Mouse (Mus musculus) Muller cell, postnatal 12 days (primary cell): ENCODE results near the gene Ccpg1.

ENCODE experiments used
- DNase-seq: peaks from one replicate; pipeline ENCODE4 v3.0.0-alpha.2; 2015; ENCODE audit errors: inconsistent ontology term

The Ccpg1 gene

DNA sequence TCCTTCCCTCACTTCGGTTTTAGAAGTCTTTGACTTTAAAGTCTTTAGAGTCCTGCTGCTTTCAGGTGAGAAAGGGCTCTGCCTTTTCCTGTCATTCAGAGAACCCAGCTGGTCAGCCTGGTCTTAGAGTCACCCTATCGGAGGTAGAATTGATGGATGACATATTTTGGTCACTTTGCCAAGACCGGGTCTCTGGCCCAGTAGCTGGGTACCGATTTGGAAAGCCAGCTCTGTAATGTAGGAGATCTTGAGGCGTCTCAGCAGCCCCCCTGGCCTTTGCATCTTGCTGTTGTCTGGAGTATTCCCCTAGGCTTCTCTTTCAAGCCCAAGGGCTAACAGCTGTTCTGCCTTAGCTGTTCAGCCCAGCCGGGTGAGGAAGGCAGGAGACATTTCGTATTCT, 60.0 kb downstream of the Ccpg1 start:
- DNase-seq, result no peak

DNA sequence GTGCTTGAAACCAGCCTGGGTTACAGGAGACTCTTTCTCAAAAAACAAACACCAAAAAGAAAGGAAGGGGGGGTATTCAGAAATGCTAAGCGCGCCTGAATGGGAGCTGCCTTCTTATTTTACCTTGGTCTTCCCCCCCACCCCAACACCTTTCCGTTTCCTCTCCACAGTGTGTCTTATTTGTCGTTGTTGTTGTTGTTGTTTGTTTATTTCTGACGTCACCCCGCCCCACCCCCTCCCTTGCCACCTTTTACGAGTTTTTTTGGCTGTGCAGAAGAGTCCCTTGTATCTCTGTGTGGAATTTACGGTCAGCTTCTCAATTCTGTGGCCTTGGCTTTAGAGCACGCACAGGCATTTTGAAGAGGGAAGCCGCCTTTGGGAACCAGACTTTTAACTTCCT, 60.5 kb downstream of the Ccpg1 start:
- DNase-seq, result no peak

DNA sequence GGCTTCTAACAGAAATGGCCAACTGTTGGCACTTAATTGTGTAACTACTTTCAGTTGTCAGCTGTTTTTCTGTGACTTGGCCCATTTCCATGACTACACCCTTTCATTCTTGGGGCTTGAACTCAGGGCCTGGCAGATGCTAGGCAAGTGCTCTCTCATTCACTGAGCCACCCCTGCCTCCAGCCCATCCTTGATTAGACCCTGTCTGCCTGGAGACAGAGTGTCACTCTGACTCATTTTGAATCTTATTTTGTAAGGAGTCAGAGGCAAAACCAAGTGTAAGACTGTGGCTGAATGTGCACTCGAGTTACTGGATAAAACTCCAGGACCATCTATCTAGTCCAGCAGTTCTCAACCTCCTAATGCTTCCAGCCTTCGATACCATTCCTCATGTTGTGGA, 62.7 kb downstream of the Ccpg1 start:
- DNase-seq, result no peak

DNA sequence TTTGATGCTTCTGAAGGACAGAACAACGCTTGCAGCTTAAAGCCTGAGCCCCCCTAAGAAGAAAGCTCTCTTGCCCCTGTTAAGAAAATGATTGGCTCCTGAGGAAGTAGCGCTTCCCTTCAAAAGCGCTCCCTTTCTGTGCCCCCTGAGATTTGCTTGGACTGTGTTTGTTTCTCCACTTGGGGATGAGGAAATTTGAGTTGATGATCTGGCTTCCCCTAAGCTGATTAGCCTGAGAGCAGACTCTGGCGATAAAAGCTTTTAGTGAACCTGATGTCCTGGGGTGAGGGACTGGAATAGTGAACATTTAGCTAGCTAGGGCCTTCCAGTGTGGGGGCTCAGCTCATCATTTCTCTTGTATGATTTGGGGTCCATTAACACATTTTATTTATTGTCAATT, 63.7 kb downstream of the Ccpg1 start:
- no peak for DNase-seq

DNA sequence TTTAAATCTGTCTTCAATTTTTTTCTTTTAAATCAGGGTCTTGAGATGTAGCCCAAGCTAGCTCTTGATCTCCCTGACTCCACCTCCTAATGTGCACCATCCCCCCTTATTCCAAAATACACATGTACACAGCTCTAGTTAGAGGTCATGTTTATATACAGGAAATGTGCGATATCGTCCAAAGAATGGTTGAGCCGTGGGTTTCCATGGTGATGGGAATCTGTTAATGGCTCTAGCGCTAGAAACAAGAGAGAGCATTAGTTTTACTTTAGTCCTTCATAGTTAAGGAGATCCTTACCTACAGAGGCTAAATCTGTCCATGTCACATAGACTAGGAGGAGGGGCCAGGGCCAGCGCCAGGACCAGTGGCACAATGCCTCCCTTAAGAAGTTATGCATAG, 64.6 kb downstream of the Ccpg1 start:
- DNase-seq, result no peak

DNA sequence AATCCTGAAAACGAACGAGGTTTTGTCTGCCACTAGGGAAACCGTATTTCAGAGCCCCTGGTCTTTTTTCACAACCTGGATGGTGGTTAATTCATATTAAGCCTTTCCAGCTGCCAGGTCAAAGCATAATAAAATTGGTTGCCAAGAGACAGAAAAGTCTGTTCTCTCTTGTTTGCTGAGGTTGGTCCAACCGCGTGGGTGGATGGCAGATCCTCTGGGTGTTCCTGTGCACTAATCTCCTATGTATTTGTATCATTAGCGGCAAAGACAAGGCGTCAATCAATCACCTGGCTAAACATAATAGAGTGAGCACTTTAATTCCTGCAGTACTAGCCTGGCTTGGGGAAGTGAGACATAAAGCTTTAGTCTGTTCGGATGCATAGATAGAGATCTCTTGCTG, 65.4 kb downstream of the Ccpg1 start:
- no peak for DNase-seq

DNA sequence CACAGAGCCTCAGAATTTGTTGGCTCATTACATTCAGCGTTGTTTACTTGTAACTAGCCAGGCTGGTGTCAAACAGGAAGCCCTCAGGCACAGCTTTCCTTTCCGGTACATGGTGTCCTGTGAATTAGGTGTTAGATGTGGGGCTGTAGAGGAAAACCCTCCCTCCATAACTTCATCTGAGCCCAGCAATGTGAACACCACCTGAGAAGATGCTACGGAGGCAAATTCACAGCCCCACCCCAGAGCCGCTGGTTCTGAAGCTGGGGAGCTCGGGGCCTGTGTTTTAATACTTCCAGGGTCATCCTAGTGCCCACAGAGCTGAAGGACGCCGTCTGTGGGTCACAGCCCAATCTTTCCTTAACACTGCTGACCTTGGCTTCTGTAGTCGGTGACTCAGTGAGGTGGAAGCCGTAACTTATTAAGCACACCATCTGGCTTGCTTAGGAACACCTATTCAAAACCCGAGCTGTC, 70.2 kb downstream of the Ccpg1 start:
- DNase-seq, result no peak

DNA sequence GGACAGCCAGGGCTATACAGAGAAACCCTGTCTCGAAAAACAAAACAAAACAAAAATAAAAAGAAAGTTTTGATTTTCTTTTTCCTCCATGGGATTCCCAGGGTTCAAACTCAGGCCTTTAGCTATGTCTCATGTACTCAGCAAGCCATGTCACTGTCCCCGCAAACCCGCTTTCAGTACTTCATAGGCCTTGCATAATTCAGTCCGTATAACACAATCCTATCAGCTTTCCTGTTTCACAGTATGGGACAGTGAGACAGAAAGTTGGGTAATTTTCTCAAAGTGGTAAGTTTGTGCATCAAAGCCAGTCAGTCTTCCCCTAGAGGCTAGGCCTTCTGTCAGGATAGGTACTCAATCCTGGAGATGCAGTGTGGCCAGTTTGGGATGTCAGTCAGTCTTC, 74.0 kb downstream of the Ccpg1 start:
- DNase-seq, result no peak

DNA sequence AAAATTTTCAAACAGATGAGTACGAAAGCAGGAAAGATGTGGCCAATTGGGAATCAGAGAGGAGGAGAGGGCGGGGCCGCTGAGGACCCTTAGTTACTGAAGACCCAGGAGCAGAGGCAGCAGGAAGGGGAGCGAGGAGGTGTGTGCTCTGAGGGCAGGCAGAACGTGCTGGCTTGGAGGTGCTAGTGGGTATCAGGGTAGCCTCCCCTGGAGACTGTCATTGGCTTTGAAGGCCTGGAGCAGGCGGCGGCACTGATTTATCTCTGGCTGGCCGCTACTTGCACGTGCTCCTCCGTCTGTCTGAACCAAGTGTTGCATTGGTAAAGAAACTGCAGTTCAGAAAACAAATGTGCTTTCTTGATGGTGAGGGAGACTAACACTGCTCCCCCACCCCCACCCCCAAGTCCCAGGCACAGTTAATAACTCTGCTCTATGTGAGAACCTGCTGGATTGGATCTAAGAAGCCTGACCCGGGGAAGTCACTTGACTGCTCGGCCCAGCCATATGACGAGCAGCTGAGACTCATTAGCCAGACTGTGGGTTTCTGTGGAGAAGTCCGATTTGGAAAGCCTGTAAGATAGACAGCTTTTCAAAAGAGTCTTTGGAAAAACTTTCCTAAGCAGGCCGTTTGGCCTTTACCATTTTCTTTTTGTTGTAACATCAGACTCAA, 78.5 kb downstream of the Ccpg1 start:
- no peak for DNase-seq
